Mouse (Mus musculus): ENCODE data around the gene Fubp3.

The Fubp3 gene

GRCm38 (mm10) chr2:31633531-31633930 is 61.1 kb downstream of the Fubp3 start:
- no peak for DNase-seq (ENCODE audit: low spot score)

- DNase-seq (ENCODE audit: low spot score), result no peak
These were observed 63.1 kb downstream of the Fubp3 start for GRCm38 (mm10) chr2:31635281-31636137.

GRCm38 (mm10) chr2:31636138-31636741 is 63.8 kb downstream of the Fubp3 start:
- no peak for DNase-seq (ENCODE audit: low spot score)

GRCm38 (mm10) chr2:31636742-31637141 is 64.3 kb downstream of the Fubp3 start:
- no peak for DNase-seq (ENCODE audit: low spot score)

GRCm38 (mm10) chr2:31637311-31637710 is 64.9 kb downstream of the Fubp3 start:
- DNase-seq (ENCODE audit: low spot score), result no peak

- no peak for DNase-seq (ENCODE audit: low spot score)
These were observed 65.4 kb downstream of the Fubp3 start for GRCm38 (mm10) chr2:31637807-31638206.

- DNase-seq (ENCODE audit: low spot score), result no peak
These were observed 66.4 kb downstream of the Fubp3 start for GRCm38 (mm10) chr2:31638581-31639465.

GRCm38 (mm10) chr2:31639466-31639760 is 67.0 kb downstream of the Fubp3 start:
- no peak for DNase-seq (ENCODE audit: low spot score)

GRCm38 (mm10) chr2:31639901-31640608 is 67.6 kb downstream of the Fubp3 start, which contains the start of gene Prdm12:
TSS of gene Prdm12 (plus strand) at chr2:31640037.
- DNase-seq (ENCODE audit: low spot score), result no peak

GRCm38 (mm10) chr2:31640609-31641507 is 68.4 kb downstream of the Fubp3 start:
- no peak for DNase-seq (ENCODE audit: low spot score)

GRCm38 (mm10) chr2:31641508-31641830 is 69.0 kb downstream of the Fubp3 start:
- no peak for DNase-seq (ENCODE audit: low spot score)

GRCm38 (mm10) chr2:31641929-31642328 is 69.5 kb downstream of the Fubp3 start:
- DNase-seq (ENCODE audit: low spot score), result no peak

- no peak for DNase-seq (ENCODE audit: low spot score)
These were observed 81.8 kb downstream of the Fubp3 start for GRCm38 (mm10) chr2:31653971-31654853.

- DNase-seq (ENCODE audit: low spot score), result no peak
These were observed 82.6 kb downstream of the Fubp3 start for GRCm38 (mm10) chr2:31654854-31655559.

GRCm38 (mm10) chr2:31656374-31656773 is 83.9 kb downstream of the Fubp3 start:
- DNase-seq (ENCODE audit: low spot score), result no peak

- DNase-seq (ENCODE audit: low spot score), result no peak
These were observed 90.7 kb downstream of the Fubp3 start for GRCm38 (mm10) chr2:31662939-31663803.

GRCm38 (mm10) chr2:31663804-31664180 is 91.3 kb downstream of the Fubp3 start:
- DNase-seq (ENCODE audit: low spot score), result no peak
